Mouse (Mus musculus) kidney, embryonic 16.5 days (tissue): ENCODE results near the gene Fhl1. TPM values are rescaled to one million over a fixed set of nuclear protein-coding genes. Genes with fewer than 3 reads are reported as not detected.

Experiments used
- ATAC-seq: fragments of 200-750 bp; cut with Nextera tagmentation; 2 replicates; pipeline ENCODE4 v1.8.0; 2017; ENCODE audit warnings: moderate TSS enrichment; ENCODE audit not compliant: low FRiP score, low TSS enrichment
- H3K27ac ChIP-seq: fragments of 300-500 bp; sonication (generic); 2 replicates; pipeline ENCODE4 v1.5.1; 2014; ENCODE audit warnings: low read length
- H3K27me3 ChIP-seq: fragments of 300-500 bp; sonication (generic); 2 replicates; pipeline ENCODE4 v1.6.1; 2014; ENCODE audit warnings: low read length, control low read depth, mixed read lengths; ENCODE audit not compliant: insufficient read depth
- H3K36me3 ChIP-seq: fragments of 300-500 bp; sonication (generic); 2 replicates; pipeline ENCODE4 v1.6.1; 2014; ENCODE audit warnings: low read length, control low read depth, mixed read lengths; ENCODE audit not compliant: insufficient read depth
- H3K4me1 ChIP-seq: fragments of 300-500 bp; sonication (generic); 2 replicates; pipeline ENCODE4 v1.6.1; 2014; ENCODE audit warnings: low read length, control low read depth, mixed read lengths; ENCODE audit not compliant: insufficient read depth
- H3K4me2 ChIP-seq: fragments of 300-500 bp; sonication (generic); replicated peaks from 2 replicates; pipeline ENCODE4 v1.6.1; 2014; ENCODE audit warnings: low read depth, low read length
- H3K4me3 ChIP-seq: fragments of 300-500 bp; sonication (generic); 2 replicates; pipeline ENCODE4 v1.5.1; 2014; ENCODE audit warnings: mild to moderate bottlenecking, low read length
- H3K9ac ChIP-seq: fragments of 300-500 bp; sonication (generic); replicated peaks from 2 replicates; pipeline ENCODE4 v1.6.1; 2014; ENCODE audit warnings: low read length
- H3K9me3 ChIP-seq: fragments of 300-500 bp; sonication (generic); 2 replicates; pipeline ENCODE4 v1.6.1; 2016; ENCODE audit warnings: low read length, control low read depth
- WGBS: fragments of 180-500 bp; shearing (Covaris S2); extraction: QIAGEN DNeasy Blood & Tissue Kit; methylation state at CpG from one replicate; pipeline ENCODE4 v1.1.7; 2014; 5-methylcytosine and 5-hydroxymethylcytosine counted together
- polyA plus RNA-seq: library from polyadenylated mRNA; unstranded; fragments of >200 nt; fragmentation: Nextera tagmentation; extraction: Ambion mirVana; gene quantifications from 2 replicates; pipeline ENCODE4 v1.2.1, GENCODE M21; 2015

The Fhl1 gene
- polyA plus RNA-seq, 1 experiment from 2014 or later = 110 TPM

DNA sequence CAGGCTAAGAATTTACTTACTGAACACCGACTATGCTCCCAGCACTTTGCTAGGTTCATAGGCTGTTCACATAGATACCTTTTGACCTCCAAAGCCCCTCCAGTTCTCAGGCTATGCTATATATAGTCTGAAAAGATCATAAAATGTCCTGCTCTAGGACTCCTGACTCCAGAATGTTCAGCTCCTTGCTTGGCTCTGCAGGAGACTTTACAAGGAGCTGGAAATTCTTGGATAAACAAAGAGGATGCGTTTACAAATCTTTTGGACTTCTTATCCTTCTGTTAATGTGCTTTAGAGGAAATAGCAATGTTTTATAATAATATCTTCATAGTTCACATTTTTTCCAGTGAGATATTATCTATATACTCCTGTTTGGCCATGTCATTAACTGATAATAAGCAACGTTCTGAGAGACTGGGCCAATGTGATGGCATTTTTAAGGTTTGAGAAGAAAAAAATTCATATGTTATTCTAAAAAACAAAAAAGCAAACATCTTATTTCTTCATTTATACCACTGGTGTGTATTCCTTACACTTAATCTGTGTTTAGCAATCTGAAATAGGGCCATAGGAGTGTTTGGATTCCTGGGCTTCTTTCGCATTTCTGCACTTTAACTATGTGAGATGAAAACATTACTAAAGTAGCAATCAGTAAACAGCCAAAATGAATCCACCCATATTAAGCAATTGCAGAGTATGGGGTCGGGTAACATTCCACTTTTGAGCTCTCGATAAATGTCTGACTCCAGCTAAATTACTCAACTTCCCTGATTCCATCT, 22.8 kb upstream of the Fhl1 start:
- no peak overlapping the region for H3K27ac ChIP-seq
- no peak overlapping the region for H3K4me3 ChIP-seq
- H3K27me3 ChIP-seq = peaks cover 2% of the 10 kb centered on the region; the same call in 1 of the 2 replicates
- H3K9me3 ChIP-seq = no peaks in the 10 kb centered on the region
- no peak overlapping the region for H3K9ac ChIP-seq
- 72% methylated on average over 6 of the region's 6 CpGs for WGBS
- H3K36me3 ChIP-seq = no peaks in the 10 kb centered on the region
- no peaks in the 10 kb centered on the region for H3K4me1 ChIP-seq
- no peak overlapping the region for H3K4me2 ChIP-seq
- ATAC-seq = no peak

- Histone ChIP-seq H3K9me3 (no peaks in the 10 kb centered on the region), H3K9ac (no peak overlapping the region), H3K4me3 (no peak overlapping the region), H3K4me2 (no peak overlapping the region), H3K4me1 (no peaks in the 10 kb centered on the region), H3K27ac (no peak overlapping the region), H3K27me3 (peaks cover 2% of the 10 kb centered on the region; the same call in 1 of the 2 replicates), H3K36me3 (no peaks in the 10 kb centered on the region)
- ATAC-seq = no peak
- 80% methylated on average over 1 of the region's 1 CpGs for WGBS
Observed at GRCm38 (mm10) chrX:56710522-56710921, 21.1 kb upstream of the Fhl1 start.

- ATAC-seq = no peak
- Histone ChIP-seq H3K36me3 (no peaks in the 10 kb centered on the region), H3K4me1 (no peaks in the 10 kb centered on the region), H3K9ac (no peak overlapping the region), H3K4me3 (no peak overlapping the region), H3K27me3 (peaks cover 2% of the 10 kb centered on the region; the same call in 1 of the 2 replicates), H3K9me3 (no peaks in the 10 kb centered on the region), H3K27ac (no peak overlapping the region), H3K4me2 (no peak overlapping the region)
- 82% methylated on average over 1 of the region's 1 CpGs for WGBS
Observed at GRCm38 (mm10) chrX:56712666-56713065, 18.9 kb upstream of the Fhl1 start.

DNA sequence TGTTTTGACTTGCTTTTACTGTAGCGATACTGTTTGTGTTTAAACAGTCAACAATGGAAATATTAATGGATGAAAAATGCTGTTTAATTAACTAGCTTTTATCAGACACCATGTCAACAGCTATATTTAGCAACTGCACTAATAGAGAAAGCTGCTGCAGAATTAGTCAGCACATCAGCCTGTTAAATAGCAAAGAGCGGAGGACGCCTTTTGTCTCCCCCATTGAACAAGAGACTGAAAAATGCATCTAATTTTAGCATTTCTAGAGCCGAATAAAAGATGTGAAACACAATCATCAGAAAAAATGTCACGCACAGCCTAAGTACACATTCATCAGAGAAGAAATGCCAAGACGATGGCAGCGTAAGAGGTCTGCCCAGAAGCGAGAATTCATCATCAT, 9.0 kb upstream of the Fhl1 start:
- no peak overlapping the region for H3K4me3 ChIP-seq
- 85% methylated on average over 8 of the region's 8 CpGs for WGBS

GRCm38 (mm10) chrX:56728507-56728906, 3.1 kb upstream of the Fhl1 start:
- no peak for ATAC-seq
- WGBS = 73% methylated on average over 3 of the region's 3 CpGs
- Histone ChIP-seq H3K9ac (no peak overlapping the region), H3K9me3 (no peaks in the 10 kb centered on the region), H3K27ac (no peak overlapping the region), H3K27me3 (no peaks in the 10 kb centered on the region; the same call in 1 of the 2 replicates), H3K36me3 (no peaks in the 10 kb centered on the region), H3K4me3 (no peak overlapping the region), H3K4me1 (no peaks in the 10 kb centered on the region), H3K4me2 (no peak overlapping the region)

More for the DNA sequence above, 9.0 kb upstream of the Fhl1 start:
- no peaks in the 10 kb centered on the region for H3K4me1 ChIP-seq
- H3K27me3 ChIP-seq = no peaks in the 10 kb centered on the region
- no peaks in the 10 kb centered on the region for H3K9me3 ChIP-seq
- H3K4me2 ChIP-seq = no peak overlapping the region
- ATAC-seq = no peak
- H3K36me3 ChIP-seq = no peaks in the 10 kb centered on the region
- H3K27ac ChIP-seq = no peak overlapping the region
- H3K9ac ChIP-seq = no peak overlapping the region

DNA sequence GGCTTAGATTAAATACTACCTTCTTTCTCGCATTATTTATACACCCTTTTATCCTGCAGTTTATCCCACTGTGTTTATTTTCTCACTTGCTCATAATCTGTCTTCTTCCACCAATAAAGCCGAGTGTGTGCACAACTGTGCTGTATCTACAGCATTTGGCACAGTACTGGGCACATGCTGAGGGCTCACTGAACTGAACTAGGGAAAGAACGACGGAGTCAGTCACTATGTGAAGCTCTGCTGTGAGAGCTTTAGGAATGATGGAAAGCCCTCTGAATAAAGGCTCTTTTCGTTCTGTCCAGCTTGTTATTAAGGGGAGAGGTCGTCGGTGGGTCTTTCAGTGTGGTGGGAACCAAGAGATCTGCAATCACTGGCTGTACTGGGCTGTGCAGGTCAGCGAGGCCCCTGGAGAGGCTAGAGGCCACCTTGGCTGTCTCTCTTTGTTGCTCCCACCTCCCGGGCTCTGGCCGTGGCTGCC, 720 bp upstream of the Fhl1 start:
- Histone ChIP-seq H3K9ac (peak overlapping the region; percentile 69), H3K27me3 (no peaks in the 10 kb centered on the region; the same call in 1 of the 2 replicates), H3K4me1 (no peaks in the 10 kb centered on the region), H3K4me2 (peak overlapping the region; percentile 54), H3K27ac (peak overlapping the region; percentile 41; the same call in 1 of the 2 replicates), H3K4me3 (peak overlapping the region; percentile 52), H3K9me3 (no peaks in the 10 kb centered on the region), H3K36me3 (no peaks in the 10 kb centered on the region)
- WGBS = 28% methylated on average over 10 of the region's 10 CpGs
- peak; percentile 32; the same call in 1 of the 2 replicates for ATAC-seq

GRCm38 (mm10) chrX:56732401-56732800, 814 bp downstream of the Fhl1 start:
- H3K36me3 ChIP-seq = no peaks in the 10 kb centered on the region
- peak overlapping the region; percentile 52 for H3K4me3 ChIP-seq
- H3K27me3 ChIP-seq = no peaks in the 10 kb centered on the region; the same call in 1 of the 2 replicates
- peak overlapping the region; percentile 54 for H3K4me2 ChIP-seq
- H3K9me3 ChIP-seq = no peaks in the 10 kb centered on the region
- WGBS = 26% methylated on average over 3 of the region's 3 CpGs
- no peak overlapping the region for H3K27ac ChIP-seq
- no peak overlapping the region; the same call in 1 of the 2 replicates for H3K9ac ChIP-seq
- ATAC-seq = no peak
- no peaks in the 10 kb centered on the region for H3K4me1 ChIP-seq

DNA sequence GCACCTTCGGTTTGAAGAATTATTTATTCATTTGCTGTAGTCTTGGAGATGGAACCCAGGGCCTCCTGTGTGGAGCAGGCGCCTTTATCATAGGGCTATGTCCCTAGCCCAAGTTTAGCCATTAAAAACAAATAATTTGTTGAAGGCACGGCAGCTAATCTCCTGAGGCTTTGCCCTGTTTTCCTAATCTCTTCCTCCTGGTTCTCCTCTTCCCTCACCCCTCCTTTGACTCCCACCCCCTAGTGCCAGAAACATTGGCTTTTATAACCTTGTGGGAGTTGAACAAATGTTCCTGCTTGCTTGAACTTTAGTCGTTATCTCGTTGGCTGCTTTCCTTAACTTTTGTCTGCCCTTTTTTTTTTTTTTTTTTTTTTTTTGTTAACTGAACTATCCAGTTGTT, 2.8 kb downstream of the Fhl1 start:
- Histone ChIP-seq H3K9ac (no peak overlapping the region), H3K27ac (no peak overlapping the region), H3K27me3 (no peaks in the 10 kb centered on the region; the same call in 1 of the 2 replicates), H3K4me1 (no peaks in the 10 kb centered on the region), H3K9me3 (no peaks in the 10 kb centered on the region), H3K36me3 (no peaks in the 10 kb centered on the region), H3K4me3 (no peak overlapping the region), H3K4me2 (no peak overlapping the region)
- no peak for ATAC-seq
- WGBS = 36% methylated on average over 5 of the region's 5 CpGs

GRCm38 (mm10) chrX:56736226-56736625, 4.6 kb downstream of the Fhl1 start:
- H3K9ac ChIP-seq = no peak overlapping the region
- 46% methylated on average over 1 of the region's 1 CpGs for WGBS
- no peaks in the 10 kb centered on the region for H3K36me3 ChIP-seq
- H3K27me3 ChIP-seq = no peaks in the 10 kb centered on the region; the same call in 1 of the 2 replicates
- H3K9me3 ChIP-seq = no peaks in the 10 kb centered on the region
- no peaks in the 10 kb centered on the region for H3K4me1 ChIP-seq
- H3K4me3 ChIP-seq = no peak overlapping the region
- no peak overlapping the region for H3K4me2 ChIP-seq
- ATAC-seq = no peak
- H3K27ac ChIP-seq = no peak overlapping the region
